Mouse (Mus musculus) layer of hippocampus, adult 11-12 months (tissue): ENCODE measurements around the gene Srm.

Source experiments
- DNase-seq: peaks from one replicate; pipeline ENCODE4 v3.0.0; 2022; ENCODE audit warnings: low spot score

The Srm gene

GRCm38 (mm10) chr4:148602357-148603120 lies 11.2 kb downstream of the Srm start, which contains the start of gene Masp2:
TSS of gene Masp2 (plus strand) at chr4:148602554.
- DNase-seq = no peak

GRCm38 (mm10) chr4:148603376-148604139 lies 12.3 kb downstream of the Srm start:
- no peak for DNase-seq

- peak; percentile 60 for DNase-seq
Observed at GRCm38 (mm10) chr4:148604141-148604540, 12.8 kb downstream of the Srm start.

- peak; percentile 65 for DNase-seq
Observed at GRCm38 (mm10) chr4:148604541-148605165, 13.3 kb downstream of the Srm start.

GRCm38 (mm10) chr4:148607758-148608157 lies 16.5 kb downstream of the Srm start:
- DNase-seq = peak; percentile 79

GRCm38 (mm10) chr4:148609805-148610204 lies 18.5 kb downstream of the Srm start:
- no peak for DNase-seq

- DNase-seq = no peak
Observed at GRCm38 (mm10) chr4:148610631-148611364, 19.5 kb downstream of the Srm start.

- no peak for DNase-seq
Observed at GRCm38 (mm10) chr4:148612557-148612956, 21.3 kb downstream of the Srm start.

- no peak for DNase-seq
Observed at GRCm38 (mm10) chr4:148613738-148614137, 22.4 kb downstream of the Srm start.

GRCm38 (mm10) chr4:148619805-148620204 lies 28.5 kb downstream of the Srm start:
- no peak for DNase-seq

- DNase-seq = no peak
Observed at GRCm38 (mm10) chr4:148620718-148621117, 29.4 kb downstream of the Srm start.

GRCm38 (mm10) chr4:148622485-148622884 lies 31.2 kb downstream of the Srm start:
- DNase-seq = no peak

GRCm38 (mm10) chr4:148623609-148624008 lies 32.3 kb downstream of the Srm start:
- DNase-seq = no peak

- no peak for DNase-seq
Observed at GRCm38 (mm10) chr4:148625010-148625409, 33.7 kb downstream of the Srm start.

- DNase-seq = no peak
Observed at GRCm38 (mm10) chr4:148625756-148626622, 34.7 kb downstream of the Srm start.

GRCm38 (mm10) chr4:148626623-148627185 lies 35.4 kb downstream of the Srm start, which contains the start of gene Tardbp:
TSS of gene Tardbp (minus strand) at chr4:148627019.
- DNase-seq = peak; percentile 95

GRCm38 (mm10) chr4:148627246-148627645 lies 35.9 kb downstream of the Srm start:
- DNase-seq = no peak

GRCm38 (mm10) chr4:148632013-148632692 lies 40.9 kb downstream of the Srm start:
- no peak for DNase-seq

GRCm38 (mm10) chr4:148633395-148634061 lies 42.2 kb downstream of the Srm start:
- no peak for DNase-seq
